Mouse (Mus musculus) erythroblast, adult 5-6 weeks (primary cell): Measurements from ENCODE around the gene Tmem219. TPM values are rescaled to one million over a fixed set of nuclear protein-coding genes. Genes with fewer than 3 reads are reported as not detected.

Source experiments
- ATAC-seq: replicated peaks from 2 replicates; pipeline ENCODE4 v1.8.0; 2016; ENCODE audit warnings: moderate number of reproducible peaks, mild to moderate bottlenecking, moderate TSS enrichment, inconsistent platforms; ENCODE audit not compliant: poor library complexity, low FRiP score, severe bottlenecking
- total RNA-seq, 2 experiments: library from RNA; stranded (forward) in 1 of 2; stranded (reverse) in 1 of 2; fragments of 150-400 nt in 1 of 2; fragments of 200-764, 138-1000 nt in 1 of 2; gene quantifications; 2 replicates each; pipeline versions ENCODE4 v1.2.3 to v1.2.4; 2015 to 2017; ENCODE audit warnings: low replicate concordance in 2 of 2

Gene Tmem219
- total RNA-seq, 2 experiments from 2014 or later: 4.0 to 6.8 TPM

DNA sequence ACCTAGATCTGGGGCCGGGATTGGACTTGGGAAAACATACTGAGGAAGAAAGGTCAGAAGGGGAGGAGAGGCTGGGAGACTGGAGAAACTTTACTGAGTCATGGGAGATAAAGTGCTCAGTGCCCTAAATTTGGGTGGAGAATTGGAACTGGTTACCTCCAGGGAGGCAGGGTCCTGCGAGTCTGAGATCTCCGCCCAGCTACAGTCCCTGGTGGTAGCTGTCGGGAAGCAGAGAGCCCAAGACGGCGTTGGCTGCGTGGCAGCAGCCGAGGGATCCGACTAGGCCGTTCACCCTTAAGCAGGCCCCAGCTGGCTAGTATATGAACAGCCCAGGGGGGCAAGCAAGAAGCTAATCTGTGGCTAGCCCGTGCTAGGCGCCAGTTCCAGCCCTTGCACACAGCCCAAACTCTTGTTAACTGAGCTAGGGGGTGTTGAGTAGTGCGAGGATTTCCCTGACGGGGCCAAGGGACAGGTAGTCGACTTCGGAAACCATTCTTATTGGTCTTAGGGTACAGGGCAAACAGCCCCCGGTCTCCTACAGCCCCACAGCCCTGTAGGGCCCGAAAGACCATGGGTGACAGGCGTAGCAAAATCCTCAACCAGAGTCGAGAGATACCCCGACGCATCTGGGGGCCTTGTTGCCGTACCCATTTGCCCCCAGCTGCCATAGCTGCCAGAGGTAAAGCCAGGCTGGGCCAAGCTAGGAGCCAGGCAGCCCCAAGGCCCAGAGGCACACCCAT, 52.8 kb downstream of the Tmem219 start:
- ATAC-seq: no peak

DNA sequence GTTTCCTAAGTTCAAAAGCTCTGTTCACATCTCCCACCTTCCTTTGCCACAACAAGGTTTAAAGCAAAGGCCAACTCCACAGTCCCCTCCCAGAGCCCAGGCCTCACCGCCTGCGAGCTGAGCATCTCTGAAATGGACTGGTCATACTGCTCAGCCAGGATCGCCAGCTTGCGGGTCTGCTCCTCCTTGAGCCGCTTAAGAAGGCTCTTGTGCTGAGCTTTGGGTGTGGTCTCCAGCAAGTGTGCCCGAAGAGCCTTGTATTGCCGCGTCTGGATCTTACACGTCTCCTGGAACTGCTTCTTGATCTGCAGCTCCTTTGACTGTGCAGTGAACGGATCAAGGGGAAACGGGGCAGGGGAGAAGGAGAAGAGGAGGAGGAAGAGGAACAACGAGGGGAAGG, 54.7 kb downstream of the Tmem219 start:
- no peak for ATAC-seq

DNA sequence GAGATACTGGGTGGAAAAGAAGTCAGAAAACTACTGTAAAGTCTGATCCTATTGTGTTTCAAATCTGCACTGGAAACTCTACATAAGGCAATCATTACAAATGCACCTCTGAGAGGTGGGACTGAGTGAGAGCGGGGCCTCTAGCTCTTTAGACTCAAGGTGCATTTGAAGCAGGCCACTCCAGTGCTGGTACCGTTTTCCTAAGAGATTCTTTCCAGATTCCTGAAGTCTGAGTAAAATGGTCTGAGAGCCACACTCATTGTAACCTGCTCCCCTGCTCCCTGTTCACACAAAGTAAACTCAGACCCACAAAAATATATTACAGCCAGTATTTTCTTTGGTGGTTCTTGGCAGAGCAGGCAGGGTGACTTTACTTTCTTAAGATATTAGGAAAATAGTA, 55.2 kb downstream of the Tmem219 start:
- no peak for ATAC-seq

DNA sequence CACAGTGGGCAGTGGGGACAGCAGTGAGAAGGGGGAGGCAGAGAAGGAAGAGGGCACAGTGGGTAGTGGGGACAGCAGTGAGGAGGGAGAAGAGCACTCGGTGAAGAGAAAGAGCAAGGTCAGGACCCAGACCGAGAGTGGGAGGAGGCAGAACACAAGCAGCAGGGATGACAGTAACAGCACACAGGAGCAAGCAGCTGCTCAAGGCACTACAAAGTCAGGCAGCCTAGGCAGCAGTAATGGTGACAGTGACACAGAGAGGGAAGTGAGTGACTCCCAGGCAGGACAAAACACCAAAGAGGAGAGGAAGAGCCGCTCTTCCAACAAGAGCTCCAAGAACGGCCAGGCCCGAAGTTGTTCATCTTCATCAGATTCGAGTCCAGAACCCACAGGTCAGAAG, 58.9 kb downstream of the Tmem219 start:
- ATAC-seq: no peak

DNA sequence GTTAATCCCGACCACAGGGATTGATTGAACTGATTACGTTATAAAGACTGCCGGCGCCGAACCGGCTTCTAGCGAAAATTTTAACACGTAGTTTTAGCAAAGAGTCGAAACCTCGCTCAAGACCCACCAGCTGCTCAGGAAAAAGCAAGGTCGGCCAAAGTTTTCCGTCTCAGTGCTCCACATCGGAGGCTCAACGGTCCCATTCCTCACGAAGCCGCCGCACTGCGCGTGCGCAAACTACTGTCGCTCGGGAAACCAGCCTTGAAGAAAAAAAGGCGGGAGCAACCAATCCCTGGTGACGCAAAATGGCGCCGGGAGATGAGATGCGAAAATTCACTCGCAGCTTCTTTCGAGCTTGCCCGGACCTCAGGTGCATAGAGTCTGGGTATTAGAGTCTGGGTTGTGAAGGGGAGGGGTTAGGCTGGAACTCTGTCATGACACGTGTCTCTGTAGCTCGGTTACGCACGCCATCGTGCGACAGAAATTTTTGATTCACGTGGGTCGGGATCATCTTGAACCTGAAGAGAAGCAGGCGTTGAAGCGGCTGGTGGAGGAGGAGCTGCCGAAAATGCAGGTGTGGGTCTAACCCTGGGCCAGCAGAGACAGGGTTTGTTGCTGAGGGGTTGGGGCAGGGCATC, 60.5 kb downstream of the Tmem219 start, which contains the start of gene Ino80e:
Gene Ino80e (minus strand): TSS at position 231 of the 638 bp plus-strand sequence.
- peak; percentile 78 for ATAC-seq

DNA sequence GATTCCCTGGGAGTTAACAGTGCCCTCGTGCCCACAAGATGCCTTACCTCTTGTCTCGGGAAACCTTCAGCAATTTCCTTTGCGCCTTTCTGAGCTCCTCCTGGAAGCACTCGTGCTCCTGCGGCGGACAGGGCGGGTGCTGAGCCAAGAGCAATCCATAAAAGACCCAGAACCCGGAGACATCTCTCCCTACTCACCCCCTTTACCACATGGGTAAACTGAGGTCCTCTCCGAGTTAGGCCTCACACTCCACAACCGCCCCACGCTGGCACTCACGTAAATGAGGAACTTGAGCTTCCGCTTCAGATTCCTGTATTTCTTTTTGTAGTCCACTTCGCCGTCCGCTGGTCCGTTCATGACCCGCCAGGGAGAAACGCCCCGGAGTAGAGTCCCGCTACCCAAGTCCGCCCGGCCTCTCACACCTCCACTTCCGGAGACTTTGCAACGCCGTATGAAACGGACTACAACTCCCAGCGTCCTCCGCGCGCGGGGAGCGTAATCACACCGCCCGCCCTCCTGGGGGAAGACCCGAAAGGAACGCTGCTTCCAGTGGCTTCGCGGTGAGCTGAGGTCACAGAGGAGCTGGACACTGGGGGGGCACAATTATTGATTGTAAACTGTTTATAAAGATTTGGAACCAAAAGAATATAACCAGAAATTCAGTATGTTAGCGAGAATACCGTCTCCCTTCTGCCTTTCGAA, 61.1 kb downstream of the Tmem219 start, which contains the start of gene Hirip3:
Gene Hirip3 (plus strand): TSS at position 544 of the 702 bp plus-strand sequence.
- peak; percentile 86 for ATAC-seq

DNA sequence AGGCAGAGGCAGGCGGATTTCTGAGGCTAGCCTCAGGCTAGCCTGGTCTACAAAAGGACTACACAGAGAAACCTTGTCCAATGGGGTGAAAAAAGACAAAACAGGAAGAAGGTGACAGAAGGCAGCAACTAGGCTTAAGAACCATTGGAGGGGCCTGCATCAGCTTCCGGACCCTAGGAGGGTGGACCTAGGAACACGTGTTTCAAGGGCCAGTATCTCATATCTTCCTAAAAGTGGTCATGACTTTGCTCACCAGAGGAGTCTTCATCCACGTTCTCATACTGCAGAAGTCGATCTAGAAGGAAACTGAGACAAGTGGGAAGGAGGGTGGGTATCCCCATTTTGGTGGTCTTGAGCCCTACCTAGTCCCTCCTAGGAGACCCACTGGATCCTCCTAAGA, 61.7 kb downstream of the Tmem219 start:
- ATAC-seq: no peak

DNA sequence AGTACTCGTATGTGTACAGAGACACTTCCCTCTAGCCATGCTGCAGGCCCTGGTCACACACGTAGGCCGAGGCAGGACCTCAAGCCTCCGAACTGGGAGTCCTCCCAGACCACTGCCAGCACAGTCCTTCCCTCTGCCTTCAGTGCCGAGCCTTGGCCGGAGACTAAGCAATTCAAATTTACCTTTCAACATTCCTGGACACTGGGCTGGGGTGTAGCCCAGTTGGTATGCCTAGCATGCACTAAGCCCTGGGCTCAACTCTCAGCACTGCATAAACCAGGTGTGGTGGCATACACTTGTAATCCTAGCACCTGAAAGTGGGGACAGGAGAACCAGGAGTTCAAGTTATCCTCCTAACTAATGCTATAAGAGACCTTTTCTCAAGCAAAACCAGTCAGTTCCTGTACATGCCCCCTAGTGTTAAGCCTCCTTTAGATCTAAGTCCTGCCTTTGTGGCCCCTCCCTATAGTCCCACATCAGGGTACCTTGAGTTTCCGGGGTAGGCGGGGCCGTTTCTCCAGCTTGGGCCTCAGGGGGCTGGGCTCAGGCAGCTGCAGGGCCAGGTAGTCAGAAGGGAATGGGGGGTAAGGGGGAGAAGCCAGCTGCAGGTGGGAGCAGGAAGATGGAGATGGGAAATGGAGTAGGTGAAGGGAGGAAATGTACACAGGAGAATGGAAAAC, 65.8 kb downstream of the Tmem219 start:
- no peak for ATAC-seq

DNA sequence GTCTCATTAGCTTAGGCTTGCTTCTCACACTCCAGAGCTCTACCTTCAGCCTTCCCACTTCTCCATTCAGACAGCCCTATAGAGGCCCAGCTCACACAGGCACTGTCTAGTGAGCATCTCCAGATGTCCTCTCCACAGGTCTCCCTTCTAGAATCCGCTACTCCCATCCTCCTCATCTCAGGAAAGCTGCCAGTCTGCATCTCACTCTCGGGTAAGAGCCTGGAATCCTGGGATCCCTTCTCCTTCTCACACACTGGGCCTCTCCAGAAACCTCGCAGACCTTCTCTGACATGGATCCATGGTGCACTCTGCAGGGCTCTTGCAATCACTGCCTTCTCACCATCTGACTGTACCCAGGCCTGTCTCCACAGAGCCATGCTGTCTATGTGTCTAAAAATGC, 67.1 kb downstream of the Tmem219 start:
- ATAC-seq: no peak

DNA sequence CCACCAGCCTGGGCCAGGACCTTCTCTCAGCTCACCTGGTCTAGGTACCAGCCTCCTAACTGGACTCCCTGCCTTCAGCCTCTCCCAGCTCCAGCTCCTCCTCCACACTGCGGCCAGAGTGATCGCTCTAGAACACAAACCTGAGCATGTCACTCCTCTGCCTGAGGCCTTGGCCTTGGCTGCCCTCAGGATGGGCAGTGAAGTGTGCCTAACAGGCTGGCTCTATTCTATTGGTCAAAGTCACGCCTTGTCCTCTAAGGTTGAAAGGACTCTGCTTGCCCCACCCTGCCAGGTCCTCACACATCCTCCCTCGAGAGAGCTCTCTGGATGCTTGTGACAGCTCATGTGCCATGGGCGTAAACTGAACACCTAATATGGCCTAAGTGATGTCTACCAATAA, 69.3 kb downstream of the Tmem219 start:
- ATAC-seq: no peak

DNA sequence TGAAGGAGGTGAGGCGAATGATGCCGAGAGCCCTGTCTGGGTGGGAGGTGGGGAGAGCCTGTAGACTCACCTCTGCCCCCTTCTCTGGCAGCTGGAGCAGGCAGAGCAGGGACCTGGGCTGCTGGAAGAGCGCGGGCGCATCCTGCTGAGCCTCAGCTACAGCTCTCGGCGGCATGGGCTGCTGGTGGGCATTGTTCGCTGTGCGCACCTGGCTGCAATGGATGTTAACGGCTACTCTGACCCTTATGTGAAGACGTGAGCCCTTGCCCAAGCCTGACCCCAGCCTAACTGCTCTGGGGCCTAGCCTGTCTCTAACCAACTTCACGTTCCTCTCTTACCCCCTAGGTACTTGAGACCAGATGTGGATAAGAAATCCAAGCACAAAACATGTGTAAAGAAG, 71.5 kb downstream of the Tmem219 start:
- ATAC-seq: no peak

DNA sequence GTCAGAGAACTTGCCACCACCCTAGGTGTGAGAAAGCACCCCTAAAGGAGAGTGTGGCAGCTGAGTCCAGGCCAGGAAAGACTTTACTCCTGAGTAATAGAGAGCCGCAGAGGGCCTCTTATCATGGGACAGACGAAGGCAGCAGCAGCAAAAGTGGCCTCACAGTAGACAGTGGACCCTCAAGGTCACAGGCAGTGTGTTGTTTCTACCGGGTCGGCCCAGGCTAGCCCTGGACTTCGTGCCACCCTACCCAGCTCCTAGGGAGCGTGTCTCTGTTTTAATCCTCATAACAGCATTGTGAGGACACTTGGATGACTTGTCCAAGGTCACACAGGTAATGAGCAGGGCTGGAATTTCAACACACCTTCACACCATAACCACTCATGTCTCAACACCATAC, 72.6 kb downstream of the Tmem219 start:
- ATAC-seq: no peak

DNA sequence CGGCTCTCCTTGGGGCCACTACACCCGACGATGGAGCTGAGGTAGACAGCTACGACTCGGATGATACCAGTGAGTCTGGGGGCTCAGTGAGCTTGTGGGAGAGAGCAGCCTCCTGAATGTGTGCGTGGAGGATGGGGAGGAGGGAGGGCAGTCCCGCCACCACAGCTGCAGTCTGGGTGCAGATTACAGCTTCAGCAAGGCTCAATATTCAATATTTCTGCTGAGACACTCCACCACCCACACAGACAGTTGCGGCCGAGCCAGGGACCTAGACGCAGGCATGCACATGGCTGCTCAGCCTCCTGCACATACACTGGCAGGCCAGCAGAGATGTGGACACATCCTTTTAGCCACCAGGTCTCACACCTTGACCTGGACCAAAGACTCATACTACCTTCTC, 73.9 kb downstream of the Tmem219 start:
- ATAC-seq: no peak

DNA sequence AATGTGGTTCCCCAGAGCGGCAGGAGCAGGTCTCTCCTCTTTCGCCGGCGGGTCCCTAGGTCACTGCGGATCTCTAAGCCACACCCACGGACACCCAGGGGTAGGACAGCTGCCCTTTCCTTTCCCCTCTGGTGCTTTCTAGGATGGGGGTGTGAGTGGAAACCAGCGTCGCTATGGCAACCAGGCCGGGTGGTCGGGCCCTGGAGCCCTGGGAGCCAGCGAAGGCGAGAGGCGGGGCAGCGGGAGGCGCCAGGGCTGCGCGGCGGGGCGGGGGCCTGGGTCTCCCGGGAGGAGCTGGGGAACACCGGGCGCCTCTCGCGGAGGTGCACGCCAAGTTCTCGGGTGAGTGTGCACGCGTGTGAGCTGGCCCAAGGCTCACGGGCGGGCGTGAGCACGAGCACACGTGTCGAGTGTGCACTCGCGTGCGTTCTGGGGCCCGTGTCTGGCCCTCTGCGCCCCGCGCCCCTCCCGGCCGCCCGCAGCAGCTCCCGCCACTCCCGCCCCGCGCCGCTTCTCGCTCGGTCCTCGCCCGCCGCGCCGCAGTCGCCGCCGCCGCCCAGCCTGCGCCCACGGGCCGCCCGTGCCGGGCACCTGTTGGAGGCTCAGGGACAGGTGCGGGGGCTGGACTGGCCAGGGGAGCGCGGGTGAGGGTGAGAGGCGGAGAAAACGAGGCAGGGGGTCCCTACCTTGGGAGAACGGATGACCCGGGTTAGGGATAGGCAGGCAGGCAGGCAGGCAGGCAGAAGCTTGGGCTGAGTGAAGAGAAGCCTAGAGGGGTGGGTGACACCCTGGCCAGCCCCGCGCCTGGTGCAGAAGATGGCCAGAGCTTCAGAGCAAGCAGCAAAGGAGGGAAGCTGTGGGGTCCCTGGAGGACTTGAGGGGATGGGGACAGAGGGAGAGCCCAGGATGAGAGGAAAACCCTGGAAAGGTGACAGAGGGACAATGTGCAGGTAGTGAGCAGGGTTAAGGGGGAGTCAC, 75.0 kb downstream of the Tmem219 start:
- no peak for ATAC-seq

DNA sequence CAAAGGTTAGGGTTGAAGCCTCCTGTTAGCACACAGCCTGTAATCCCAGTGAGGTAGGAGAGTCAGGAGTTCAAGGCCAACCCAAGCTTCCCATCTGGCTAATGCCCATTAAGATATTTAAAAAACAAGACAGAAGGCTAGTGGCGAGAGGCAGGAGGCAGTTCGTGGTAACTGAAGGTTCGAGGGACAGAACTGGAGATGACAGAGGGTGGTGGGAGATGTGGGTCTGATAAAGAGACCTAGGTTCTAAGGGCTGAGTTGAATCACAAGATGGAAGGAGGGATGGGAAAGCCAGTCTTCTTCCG, 75.6 kb downstream of the Tmem219 start, which contains the start of gene Doc2a:
Gene Doc2a (plus strand): TSS at position 301 of the 305 bp plus-strand sequence.
- no peak for ATAC-seq

DNA sequence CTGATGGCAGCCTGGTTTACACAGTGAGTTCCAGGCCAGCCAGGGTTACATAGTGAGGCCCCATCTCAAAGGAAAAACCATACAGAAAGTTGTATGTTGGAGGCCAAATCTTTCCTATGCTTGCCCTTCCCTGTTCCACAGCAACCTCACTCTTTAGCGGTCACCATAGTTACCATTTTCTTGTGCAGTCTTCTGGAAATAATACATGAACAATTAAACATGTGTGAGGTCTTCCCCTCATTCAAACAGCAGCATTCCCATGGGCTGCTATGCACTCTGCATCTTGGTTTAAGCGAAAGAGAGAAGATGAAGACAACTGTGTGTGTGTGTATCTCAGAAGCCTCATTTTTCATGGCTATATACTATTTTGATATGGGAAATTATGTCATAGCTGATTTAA, 77.2 kb downstream of the Tmem219 start:
- no peak for ATAC-seq

DNA sequence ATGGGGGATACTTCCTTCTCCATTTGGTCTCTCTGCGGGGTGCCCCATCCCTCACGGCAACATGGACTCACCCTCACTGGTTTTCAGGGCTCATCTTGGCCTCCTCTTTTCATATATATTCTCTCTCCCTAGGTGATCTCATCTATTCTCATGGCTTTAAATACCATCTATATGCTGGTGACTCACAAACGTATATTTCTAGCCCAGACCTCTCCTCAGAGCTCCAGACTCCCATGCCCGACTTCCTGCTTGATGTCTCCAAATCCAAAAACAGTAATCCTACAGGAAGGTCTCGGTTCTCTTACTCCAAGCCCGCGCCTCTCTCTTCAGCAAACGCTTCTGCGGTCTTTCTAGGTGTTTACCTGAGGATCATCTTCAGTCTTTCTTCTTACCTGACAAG, 79.4 kb downstream of the Tmem219 start:
- ATAC-seq: no peak
